Mouse (Mus musculus) lung, postnatal 0 days (tissue): Measurements from ENCODE around the gene Tmc2.

Experiments used
- CTCF ChIP-seq: IDR thresholded peaks from 2 replicates; pipeline ENCODE4 v1.5.1; 2016; ENCODE audit warnings: antibody characterized with exemption, mild to moderate bottlenecking
- EP300 ChIP-seq: IDR thresholded peaks from 2 replicates; pipeline ENCODE4 v1.6.1; 2016; ENCODE audit warnings: antibody characterized with exemption, mild to moderate bottlenecking, control low read depth

DNA sequence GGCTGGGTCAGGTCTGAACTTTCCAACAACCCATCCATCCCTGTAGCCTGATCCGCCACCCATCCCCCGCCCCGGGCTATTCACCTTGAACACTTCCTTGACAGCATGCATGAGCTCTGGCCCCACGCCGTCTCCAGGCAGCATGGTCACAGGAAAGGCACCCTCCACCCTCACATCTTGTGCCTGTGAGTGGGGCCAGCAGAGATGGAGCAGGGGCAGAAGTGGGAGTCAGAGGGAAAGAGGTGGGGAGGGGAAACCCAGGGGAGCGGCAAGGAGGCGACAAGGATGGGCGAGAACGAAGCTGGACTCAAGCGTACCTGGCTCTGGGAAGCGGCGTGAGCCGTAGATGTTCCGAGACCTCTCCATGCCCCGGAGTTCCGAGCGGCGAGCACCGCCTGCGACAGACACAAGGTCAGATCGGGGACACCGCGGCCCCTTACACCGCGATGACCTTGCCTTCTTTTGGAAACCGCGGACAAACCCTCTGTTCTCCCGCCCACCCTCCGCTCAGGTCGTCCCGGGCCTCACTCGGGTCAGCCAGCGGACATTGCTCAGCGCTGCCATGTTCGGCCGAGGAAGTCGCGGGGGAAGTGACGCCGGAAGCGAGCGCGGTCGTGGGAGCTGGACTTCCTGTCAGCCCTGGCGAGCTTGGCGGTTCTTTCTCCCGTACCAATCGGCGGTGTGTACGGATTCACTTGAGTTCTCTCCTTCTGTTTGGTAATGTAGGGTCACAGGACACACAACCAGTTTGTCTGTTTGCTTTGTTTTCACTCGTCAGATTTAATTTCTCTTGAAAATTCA is 89.1 kb downstream of the Tmc2 start, which contains the start of gene Idh3b:
- TF ChIP-seq CTCF (no peak), EP300 (no peak)
